In genomic region chr8:120698426-120698825, GRCm38 (mm10) we compare ENCODE assay signal across 19 mouse cellular contexts. TPM values are rescaled to one million over a fixed set of nuclear protein-coding genes. Genes with fewer than 3 reads are reported as not detected.
DNase-seq lines count a peak whose midpoint lies in the region; ATAC-seq and TF ChIP-seq lines count a peak whose summit lies in the region.
"Had no signal": no experiment of that assay in that cellular context is flagged by ENCODE, and none has a peak within 500 bp of the region (broad histone marks: within the 10 kb centered on the region; RNA-seq: fewer than 3 reads in every experiment).

No protein-coding gene starts in this region.

- H3K9me3 ChIP-seq in kidney, embryonic 15.5 days (replicated peaks): no peaks in the 10 kb centered on the region
- H3K9me3 ChIP-seq in lung, embryonic 16.5 days (ENCODE audit: control insufficient read depth, low read length): no peaks in the 10 kb centered on the region
- no peaks in the 10 kb centered on the region for H3K9me3 ChIP-seq in stomach, postnatal 0 days (ENCODE audit: control insufficient read depth, low read length)
- H3K9me3 ChIP-seq: forebrain, embryonic 12.5 days; heart, embryonic 10.5 days; limb, embryonic 15.5 days; midbrain, embryonic 15.5 days had no signal

- no peak overlapping the region for H3K9ac ChIP-seq in heart, adult 2 months (ENCODE audit: low read depth, low read length)
- no peak overlapping the region for H3K9ac ChIP-seq in kidney, embryonic 15.5 days
- H3K9ac ChIP-seq in lung, embryonic 16.5 days (ENCODE audit: low read length): no peak overlapping the region
- H3K9ac ChIP-seq in stomach, postnatal 0 days (ENCODE audit: low read length): no peak overlapping the region
- H3K9ac ChIP-seq: forebrain, embryonic 12.5 days; hindbrain, embryonic 14.5 days; limb, embryonic 15.5 days; midbrain, embryonic 15.5 days had no signal

- H3K27ac ChIP-seq in heart, adult 2 months: peak overlapping the region; percentile 31
- peak overlapping the region; percentile 66 for H3K27ac ChIP-seq in kidney, embryonic 15.5 days
- H3K27ac ChIP-seq in lung, embryonic 16.5 days (ENCODE audit: low read length): peak overlapping the region; percentile 68
- H3K27ac ChIP-seq in stomach, postnatal 0 days (replicated peaks): peak overlapping the region; percentile 35
- H3K27ac ChIP-seq: forebrain, embryonic 12.5 days; heart, embryonic 10.5 days; hindbrain, embryonic 14.5 days; limb, embryonic 15.5 days; midbrain, embryonic 15.5 days had no signal

- H3K79me2 ChIP-seq in heart, adult 2 months (replicated peaks; ENCODE audit: control insufficient read depth, insufficient read depth, low read length): no peaks in the 10 kb centered on the region

- H3K4me3 ChIP-seq in heart, adult 2 months: no peak overlapping the region
- H3K4me3 ChIP-seq in kidney, embryonic 15.5 days (replicated peaks): no peak overlapping the region
- H3K4me3 ChIP-seq in lung, embryonic 16.5 days (ENCODE audit: low read length): no peak overlapping the region
- H3K4me3 ChIP-seq in stomach, postnatal 0 days (ENCODE audit: low read depth, low read length): no peak overlapping the region
- H3K4me3 ChIP-seq: forebrain, embryonic 12.5 days; heart, embryonic 10.5 days; limb, embryonic 15.5 days; midbrain, embryonic 15.5 days had no signal

- no peak for TF ChIP-seq POLR2A in heart, adult 2 months (IDR thresholded peaks at IDR 0.05; ENCODE audit: insufficient read depth, low read depth, low read length)

- DNase-seq in heart, adult 2 months: no peak
- DNase-seq in heart, adult 8-10 months (ENCODE audit: low spot score): no peak
- DNase-seq in kidney, adult 18-20 months: no peak
- DNase-seq in lung, adult 18-20 months: no peak
- no peak for DNase-seq in stomach, postnatal 0 days (ENCODE audit: low spot score)
- DNase-seq in retina, embryonic 14.5 days (ENCODE audit: low spot score): no peak
- DNase-seq: cerebellum, adult 11 months; gastrocnemius, postnatal 10 days had no signal

- ATAC-seq in kidney, embryonic 15.5 days (replicated peaks; ENCODE audit: low FRiP score): no peak
- no peak for ATAC-seq in lung, embryonic 16.5 days (ENCODE audit: low read depth)
- ATAC-seq in stomach, postnatal 0 days (ENCODE audit: low FRiP score, low TSS enrichment): no peak
- ATAC-seq: midbrain, embryonic 15.5 days had no signal

- WGBS in heart, adult 2 months: 54% methylated on average over 7 of the region's 7 CpGs
- WGBS in kidney, embryonic 15.5 days: 78% methylated on average over 7 of the region's 7 CpGs
- WGBS in lung, embryonic 16.5 days: 54% methylated on average over 7 of the region's 7 CpGs
- 65% methylated on average over 7 of the region's 7 CpGs for WGBS in stomach, postnatal 0 days

- TF ChIP-seq EP300 in heart, adult 2 months (IDR thresholded peaks at IDR 0.05; ENCODE audit: insufficient read depth, low read depth, low read length): no peak
- TF ChIP-seq EP300 in stomach, postnatal 0 days (optimal IDR thresholded peaks at IDR 0.05): no peak

- H3K4me1 ChIP-seq in heart, adult 2 months (ENCODE audit: control insufficient read depth, insufficient read depth, low read length): peaks cover 17% of the 10 kb centered on the region
- H3K4me1 ChIP-seq in kidney, embryonic 15.5 days: peaks cover 47% of the 10 kb centered on the region
- H3K4me1 ChIP-seq in lung, embryonic 16.5 days (replicated peaks; ENCODE audit: control insufficient read depth, insufficient read depth, low read length): peaks cover 38% of the 10 kb centered on the region
- H3K4me1 ChIP-seq in stomach, postnatal 0 days (replicated peaks; ENCODE audit: control insufficient read depth, insufficient read depth): 0 out of 2 replicates have a peak, but pooled peaks cover 7% of the 10 kb centered on the region
- H3K4me1 ChIP-seq: forebrain, embryonic 12.5 days had no signal

- no peaks in the 10 kb centered on the region for H3K36me3 ChIP-seq in heart, adult 2 months (ENCODE audit: control insufficient read depth, insufficient read depth, low read length)
- no peaks in the 10 kb centered on the region for H3K36me3 ChIP-seq in kidney, embryonic 15.5 days
- no peaks in the 10 kb centered on the region for H3K36me3 ChIP-seq in lung, embryonic 16.5 days (ENCODE audit: control insufficient read depth, insufficient read depth, low read length)
- no peaks in the 10 kb centered on the region for H3K36me3 ChIP-seq in stomach, postnatal 0 days (ENCODE audit: control insufficient read depth, insufficient read depth, low read length)
- H3K36me3 ChIP-seq: forebrain, embryonic 12.5 days; heart, embryonic 10.5 days; limb, embryonic 15.5 days; midbrain, embryonic 15.5 days had no signal

- intact Hi-C loops in heart, adult 2 months (cut with DNase I): loop anchor here (5.0 kb wide), 2 partner anchors 39 to 54 kb away; partner anchors contain the start of gene Irf8

- no peaks in the 10 kb centered on the region for H3K27me3 ChIP-seq in heart, adult 2 months (ENCODE audit: control insufficient read depth, insufficient read depth, low read length)
- 0 out of 2 replicates have a peak, but pooled peaks cover 15% of the 10 kb centered on the region for H3K27me3 ChIP-seq in kidney, embryonic 15.5 days
- H3K27me3 ChIP-seq in lung, embryonic 16.5 days (ENCODE audit: control insufficient read depth, insufficient read depth, low read depth, low read length): peaks cover 2% of the 10 kb centered on the region; the same call in 1 of the 2 replicates
- H3K27me3 ChIP-seq in stomach, postnatal 0 days (ENCODE audit: control insufficient read depth, insufficient read depth, low read length): no peaks in the 10 kb centered on the region
- H3K27me3 ChIP-seq: limb, embryonic 15.5 days; midbrain, embryonic 15.5 days had no signal

- TF ChIP-seq CTCF in heart, adult 2 months (IDR thresholded peaks at IDR 0.05): no peak
- TF ChIP-seq CTCF in stomach, postnatal 0 days (IDR thresholded peaks at IDR 0.05; ENCODE audit: low read depth): no peak

- no peak overlapping the region for H3K4me2 ChIP-seq in kidney, embryonic 15.5 days
- H3K4me2 ChIP-seq in lung, embryonic 16.5 days (ENCODE audit: low read depth, low read length): no peak overlapping the region
- H3K4me2 ChIP-seq in stomach, postnatal 0 days (replicated peaks; ENCODE audit: low read depth): no peak overlapping the region
- H3K4me2 ChIP-seq: forebrain, embryonic 12.5 days; hindbrain, embryonic 14.5 days; limb, embryonic 15.5 days; midbrain, embryonic 15.5 days had no signal

RNA-seq across cellular contexts. Expression of gene Emc8, which starts 30.1 kb away (rescaled TPM):
- 10 to 100 TPM; 42.2 to 46.3 TPM for total RNA-seq in heart, adult 2 months (2021)
- polyA plus RNA-seq in heart, adult 2 months (2012; rRNA removed): 34.1 and 36.9 TPM in 2 replicates
- 10 to 100 TPM; 44.3 to 57.6 (median 46.7) TPM for total RNA-seq in heart, adult 8-10 months (2022)
- polyA plus RNA-seq in kidney, embryonic 15.5 days (2015; fragmentation: Nextera tagmentation; extraction: Ambion mirVana): 250 and 266 TPM in 2 replicates
- polyA plus RNA-seq in lung, embryonic 16.5 days (2015; fragmentation: Nextera tagmentation; extraction: Ambion mirVana): 237 and 248 TPM in 2 replicates
- 149 and 162 TPM in 2 replicates for polyA plus RNA-seq in stomach, postnatal 0 days (2015; fragmentation: Nextera tagmentation; extraction: Ambion mirVana)

RNA-seq across cellular contexts. Expression of gene Cox4i1, which starts 30.4 kb away (rescaled TPM):
- total RNA-seq in heart, adult 2 months (2021): 1,000 to 10,000 TPM; 4,113 to 4,965 TPM
- polyA plus RNA-seq in heart, adult 2 months (2012; rRNA removed): 4,656 and 4,851 TPM in 2 replicates
- 1,000 to 10,000 TPM; 4,385 to 5,037 (median 4,791) TPM for total RNA-seq in heart, adult 8-10 months (2022)
- polyA plus RNA-seq in kidney, embryonic 15.5 days (2015; fragmentation: Nextera tagmentation; extraction: Ambion mirVana): 1,138 and 1,220 TPM in 2 replicates
- polyA plus RNA-seq in lung, embryonic 16.5 days (2015; fragmentation: Nextera tagmentation; extraction: Ambion mirVana): 1,058 and 1,114 TPM in 2 replicates
- polyA plus RNA-seq in stomach, postnatal 0 days (2015; fragmentation: Nextera tagmentation; extraction: Ambion mirVana): 1,419 and 1,437 TPM in 2 replicates

RNA-seq across cellular contexts. Expression of gene Gm27021, which starts 30.5 kb away (rescaled TPM):
- total RNA-seq in heart, adult 2 months (2021): not detected
- polyA plus RNA-seq in heart, adult 2 months (2012; rRNA removed): not detected in 2 replicates
- total RNA-seq in heart, adult 8-10 months (2022): not detected
- 2.8 and 3.0 TPM in 2 replicates for polyA plus RNA-seq in kidney, embryonic 15.5 days (2015; fragmentation: Nextera tagmentation; extraction: Ambion mirVana)
- polyA plus RNA-seq in lung, embryonic 16.5 days (2015; fragmentation: Nextera tagmentation; extraction: Ambion mirVana): 2.5 and 3.2 TPM in 2 replicates
- 2.1 and 4.7 TPM in 2 replicates for polyA plus RNA-seq in stomach, postnatal 0 days (2015; fragmentation: Nextera tagmentation; extraction: Ambion mirVana)
- total RNA-seq: adrenal gland, adult 18-20 months; gastrocnemius, postnatal 10 days; layer of hippocampus, postnatal 25 days; left cerebral cortex, postnatal 14 days; neutrophil, adult 5-6 weeks had no signal

RNA-seq across cellular contexts. Expression of gene Irf8, which starts 37.7 kb away (rescaled TPM):
- 1 to 10 TPM; 3.6 to 3.8 TPM for total RNA-seq in heart, adult 2 months (2021)
- polyA plus RNA-seq in heart, adult 2 months (2012; rRNA removed): 4.2 and 4.9 TPM in 2 replicates
- total RNA-seq in heart, adult 8-10 months (2022): 1 to 10 TPM; 2.6 to 4.0 (median 4.0) TPM
- polyA plus RNA-seq in kidney, embryonic 15.5 days (2015; fragmentation: Nextera tagmentation; extraction: Ambion mirVana): 9.6 and 11.5 TPM in 2 replicates
- polyA plus RNA-seq in lung, embryonic 16.5 days (2015; fragmentation: Nextera tagmentation; extraction: Ambion mirVana): 19.1 and 22.5 TPM in 2 replicates
- polyA plus RNA-seq in stomach, postnatal 0 days (2015; fragmentation: Nextera tagmentation; extraction: Ambion mirVana): 18.7 and 18.9 TPM in 2 replicates

RNA-seq across cellular contexts. Expression of gene 1190005I06Rik, which starts 51.0 kb away (rescaled TPM):
- total RNA-seq in heart, adult 2 months (2021): 1 to 10 TPM; 3.9 to 5.3 TPM
- polyA plus RNA-seq in heart, adult 2 months (2012; rRNA removed): 3.0 and 6.0 TPM in 2 replicates
- total RNA-seq in heart, adult 8-10 months (2022): 1 to 10 TPM; 3.0 to 5.7 (median 4.3) TPM
- polyA plus RNA-seq in kidney, embryonic 15.5 days (2015; fragmentation: Nextera tagmentation; extraction: Ambion mirVana): 3.0 and 4.0 TPM in 2 replicates
- 4.5 and 5.4 TPM in 2 replicates for polyA plus RNA-seq in lung, embryonic 16.5 days (2015; fragmentation: Nextera tagmentation; extraction: Ambion mirVana)
- polyA plus RNA-seq in stomach, postnatal 0 days (2015; fragmentation: Nextera tagmentation; extraction: Ambion mirVana): 12.2 and 14.0 TPM in 2 replicates
- total RNA-seq: neutrophil, adult 5-6 weeks had no signal
